In the genomic region with DNA sequence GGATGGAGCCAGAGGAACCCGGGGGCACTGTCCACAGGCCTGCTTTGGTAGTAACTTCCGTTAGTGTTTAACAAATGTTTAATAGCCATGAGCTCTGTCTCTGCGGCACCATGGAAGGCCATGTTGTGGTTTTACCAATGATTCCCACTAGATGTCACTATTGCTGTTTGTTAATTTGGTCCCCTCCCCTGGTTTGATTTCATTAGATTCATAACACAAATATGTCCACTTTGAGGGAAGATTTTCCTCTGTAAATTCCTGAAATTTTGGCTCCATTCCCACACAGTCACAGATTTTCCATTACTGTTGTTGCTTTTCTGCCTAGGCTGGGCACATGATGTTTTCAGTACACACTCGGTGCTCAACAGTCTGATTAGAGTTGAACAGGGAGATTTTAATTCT, we compare ENCODE assay signal across 8 mouse cellular contexts. TPM values are rescaled to one million over a fixed set of nuclear protein-coding genes. Genes with fewer than 3 reads are reported as not detected.
DNase-seq lines count a peak whose midpoint lies in the region; ATAC-seq and TF ChIP-seq lines count a peak whose summit lies in the region.
"Had no signal": no experiment of that assay in that cellular context is flagged by ENCODE, and none has a peak within 500 bp of the region (broad histone marks: within the 10 kb centered on the region; RNA-seq: fewer than 3 reads in every experiment).

No protein-coding gene starts in this region.

- H3K4me2 ChIP-seq in embryonic facial prominence, embryonic 15.5 days (replicated peaks) = no peak overlapping the region
- H3K4me2 ChIP-seq in neural tube, embryonic 15.5 days = no peak overlapping the region
- H3K4me2 ChIP-seq: heart, embryonic 13.5 days had no signal

- ATAC-seq in embryonic facial prominence, embryonic 15.5 days (ENCODE audit: insufficient number of reproducible peaks, low FRiP score, low TSS enrichment, low read depth) = 0 out of 2 replicates have a peak, but pooled peaks have one; percentile 21
- ATAC-seq in neural tube, embryonic 15.5 days (ENCODE audit: low FRiP score) = peak; percentile 50; the same call in 1 of the 2 replicates

- H3K9me3 ChIP-seq in embryonic facial prominence, embryonic 15.5 days (replicated peaks) = no peaks in the 10 kb centered on the region
- no peaks in the 10 kb centered on the region for H3K9me3 ChIP-seq in neural tube, embryonic 15.5 days (replicated peaks)
- H3K9me3 ChIP-seq: heart, embryonic 13.5 days had no signal

- H3K9ac ChIP-seq in embryonic facial prominence, embryonic 15.5 days = no peak overlapping the region
- H3K9ac ChIP-seq in neural tube, embryonic 15.5 days (replicated peaks) = no peak overlapping the region
- H3K9ac ChIP-seq: heart, embryonic 13.5 days had no signal

- TF ChIP-seq CTCF in left cerebral cortex, adult 2 months (IDR thresholded peaks at IDR 0.05) = peak; percentile 64

- H3K36me3 ChIP-seq in embryonic facial prominence, embryonic 15.5 days = no peaks in the 10 kb centered on the region
- no peaks in the 10 kb centered on the region for H3K36me3 ChIP-seq in neural tube, embryonic 15.5 days
- H3K36me3 ChIP-seq: heart, embryonic 13.5 days had no signal

- WGBS in embryonic facial prominence, embryonic 15.5 days = 11% methylated on average over 4 of the region's 4 CpGs
- 38% methylated on average over 4 of the region's 4 CpGs for WGBS in neural tube, embryonic 15.5 days

- DNase-seq in left cerebral cortex, adult 2 months (ENCODE audit: extremely low spot score in 1 of 2, low spot score in 2 of 2) = no peak
- DNase-seq in left cerebral cortex, postnatal 4 days = no peak
- peak; percentile 54 for DNase-seq in ZHBTc4 (ENCODE audit: low read depth, low spot score)
- DNase-seq in kidney, postnatal 14 days = peak; percentile 32
- DNase-seq in gastrocnemius, adult 8-10 months (ENCODE audit: low spot score in 2 of 2) = no peak

- H3K27ac ChIP-seq in left cerebral cortex, adult 2 months = no peak overlapping the region
- H3K27ac ChIP-seq in embryonic facial prominence, embryonic 15.5 days (replicated peaks) = no peak overlapping the region
- H3K27ac ChIP-seq in neural tube, embryonic 15.5 days (replicated peaks) = no peak overlapping the region
- H3K27ac ChIP-seq: heart, embryonic 13.5 days had no signal

- intact Hi-C loops in left cerebral cortex, adult 2 months (cut with DNase I) = loop anchor here (10.0 kb wide), 1 partner anchor 1574 kb away; no protein-coding TSS in a partner anchor
- intact Hi-C loops in left cerebral cortex, postnatal 4 days (cut with DNase I) = no loop called here

- no peaks in the 10 kb centered on the region for H3K4me1 ChIP-seq in embryonic facial prominence, embryonic 15.5 days
- no peaks in the 10 kb centered on the region for H3K4me1 ChIP-seq in neural tube, embryonic 15.5 days
- H3K4me1 ChIP-seq: heart, embryonic 13.5 days had no signal

- no peak overlapping the region for H3K4me3 ChIP-seq in left cerebral cortex, adult 2 months
- no peak overlapping the region for H3K4me3 ChIP-seq in embryonic facial prominence, embryonic 15.5 days (replicated peaks)
- H3K4me3 ChIP-seq in neural tube, embryonic 15.5 days (replicated peaks) = no peak overlapping the region
- H3K4me3 ChIP-seq: heart, embryonic 13.5 days had no signal

- H3K27me3 ChIP-seq in embryonic facial prominence, embryonic 15.5 days = no peaks in the 10 kb centered on the region
- H3K27me3 ChIP-seq in neural tube, embryonic 15.5 days (replicated peaks) = no peaks in the 10 kb centered on the region

RNA-seq across cellular contexts. Expression of gene Fermt1, which starts 25.1 kb away (rescaled TPM):
- under 1 TPM; 0.40 to 0.59 TPM for total RNA-seq in left cerebral cortex, adult 2 months (2021)
- not detected for total RNA-seq in left cerebral cortex, postnatal 4 days (2021)
- polyA plus RNA-seq in embryonic facial prominence, embryonic 15.5 days (2015; fragmentation: Nextera tagmentation; extraction: Ambion mirVana) = 23.3 and 23.5 TPM in 2 replicates
- polyA plus RNA-seq in neural tube, embryonic 15.5 days (2015; fragmentation: Nextera tagmentation; extraction: Ambion mirVana) = 11.7 TPM in 1 of 2 replicates, not detected in the other
- total RNA-seq in gastrocnemius, adult 8-10 months (2022) = under 1 TPM in 1 of 4 experiments, not detected in 3; 0.05 TPM

Comparison
In these comparisons a context has a peak if more than half of its experiments do, and no peak if none do; other contexts are left out.
1. DNase-seq: peak in ZHBTc4 (single experiment) and kidney, postnatal 14 days (single experiment); none in left cerebral cortex, adult 2 months (0 of 2), left cerebral cortex, postnatal 4 days (single experiment) and gastrocnemius, adult 8-10 months (0 of 2).